Mouse (Mus musculus): ENCODE results near the gene A930033H14Rik. TPM values are rescaled to one million over a fixed set of nuclear protein-coding genes. Genes with fewer than 3 reads are reported as not detected.

Gene A930033H14Rik
- polyA plus RNA-seq (2017; shearing (Covaris generic)) = not detected

DNA sequence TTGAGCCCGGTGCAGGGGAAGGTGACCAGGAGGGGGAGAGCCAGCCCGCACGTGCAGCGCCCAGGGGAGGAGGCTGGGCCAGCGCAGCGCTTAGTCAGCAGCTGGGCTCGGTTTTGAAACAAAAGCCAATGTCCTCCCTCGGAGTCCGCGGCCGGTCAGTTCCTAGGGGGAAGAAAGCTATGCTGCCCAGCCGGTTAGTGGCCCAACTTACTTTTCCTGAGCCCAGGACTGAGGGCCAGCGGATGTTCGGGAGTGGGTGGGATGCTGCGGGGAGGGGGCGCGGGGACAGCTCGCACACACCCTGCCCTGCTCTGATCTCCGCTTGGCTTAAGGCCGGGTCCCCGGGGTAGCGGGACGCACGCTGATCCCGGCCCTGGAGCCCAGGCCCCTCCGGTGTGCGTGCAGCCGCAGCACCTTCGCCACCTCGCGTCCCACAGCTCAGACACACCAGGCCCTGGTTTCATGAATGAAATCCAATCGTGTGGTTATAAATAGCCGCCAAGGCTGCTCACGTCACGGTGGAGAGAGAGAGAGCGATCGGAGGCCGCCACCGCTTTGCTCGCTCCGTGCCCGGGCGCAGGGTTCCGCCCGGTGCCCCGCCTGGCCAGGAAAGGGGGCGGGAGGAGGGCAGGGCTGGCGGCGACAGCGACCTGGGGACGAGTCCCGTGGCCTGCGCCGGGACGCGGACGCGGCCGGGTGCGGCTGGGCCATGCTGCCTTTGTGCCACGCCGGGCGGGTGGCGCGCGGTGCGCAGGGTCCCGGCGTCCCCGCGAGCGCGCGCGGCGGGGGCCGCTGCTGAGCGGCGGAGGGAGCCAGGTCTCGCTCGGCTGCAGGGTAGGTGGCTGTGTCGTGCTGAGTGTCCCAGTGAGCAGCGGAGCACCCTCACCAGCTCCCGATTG is at the start of gene A930033H14Rik:
Gene A930033H14Rik, minus strand, starts transcription at position 557 of the 899 bp plus-strand sequence.

Other genes with a start within 250 kb of the A930033H14Rik start
- 0.62 TPM for gene Rhobtb1, start 61.7 kb downstream of the A930033H14Rik start, polyA plus RNA-seq (2017; shearing (Covaris generic))
- 6.8 TPM for gene Cdk1, start 139.8 kb upstream of the A930033H14Rik start, polyA plus RNA-seq (2017; shearing (Covaris generic))
- gene Ank3, start 185.7 kb upstream of the A930033H14Rik start, polyA plus RNA-seq (2017; shearing (Covaris generic)) = 6.0 TPM